Mouse (Mus musculus) heart, adult 9 months (tissue): ENCODE measurements at regions not wholly inside any gene's neighbourhood (a gene's known extent, or its start where the extent isn't known, plus 50 kb on each side); places are given as distances from the start of the nearest gene placed in this dataset.
A peak's percentile ranks its signal among the peaks of the same experiment; 100 is the strongest.

Experiments
- DNase-seq, 2 experiments: peaks; one replicate each; pipeline ENCODE4 v3.0.0; 2022; ENCODE audit warnings: low spot score in 2 of 2

GRCm38 (mm10) chr9:46938628-46939027 lies 59.9 kb upstream of the Gm4791 start:
- DNase-seq: no peak

DNA sequence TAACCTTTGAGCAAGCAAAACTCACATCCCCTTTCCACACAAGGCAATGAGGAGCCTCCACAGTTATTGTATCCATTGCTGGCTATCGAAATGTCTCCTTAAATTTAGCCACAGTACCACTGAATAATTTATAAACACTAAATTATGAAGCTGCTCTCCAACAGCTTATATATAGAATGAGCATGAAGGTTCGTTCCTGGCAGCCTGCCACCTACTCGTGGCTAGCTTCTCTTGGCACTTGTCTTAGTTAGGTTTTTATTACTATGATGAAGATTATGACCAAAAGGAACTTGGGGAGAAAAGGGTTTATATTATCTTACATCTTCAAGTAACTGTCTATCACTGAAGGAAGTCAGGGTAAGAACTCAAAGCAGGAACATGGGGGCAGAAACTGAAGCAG lies 72.9 kb upstream of the Gm4791 start:
- no peak for DNase-seq

GRCm38 (mm10) chr9:46920081-46920480 lies 78.5 kb upstream of the Gm4791 start:
- no peak for DNase-seq

DNA sequence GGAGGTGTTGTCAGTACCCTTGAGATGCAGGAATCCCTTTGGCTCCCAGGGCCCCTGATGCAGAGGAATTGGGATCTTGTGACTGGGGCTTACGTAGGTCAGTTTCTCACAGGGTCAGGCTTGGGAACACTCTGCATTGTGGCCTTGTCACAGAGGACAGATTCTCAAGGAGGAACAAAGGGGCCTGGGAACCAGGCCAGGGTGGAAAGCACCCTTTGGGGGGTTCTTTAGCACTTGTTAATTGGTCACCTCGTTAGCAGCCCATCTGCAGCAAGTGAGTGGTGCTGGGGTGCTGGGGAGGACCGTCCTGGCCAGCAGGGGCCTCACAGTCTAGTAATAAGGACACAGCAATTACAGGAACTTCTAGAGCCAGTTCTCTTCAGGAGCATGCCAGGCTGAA lies 85.3 kb upstream of the Gm4791 start:
- peak in 1 of 2 experiments; percentile 8 for DNase-seq

- no peak for DNase-seq
Measured at GRCm38 (mm10) chr9:46909412-46910013, 89.0 kb upstream of the Gm4791 start.

- DNase-seq: no peak
Measured at GRCm38 (mm10) chr9:46905081-46905480, 93.5 kb upstream of the Gm4791 start.

DNA sequence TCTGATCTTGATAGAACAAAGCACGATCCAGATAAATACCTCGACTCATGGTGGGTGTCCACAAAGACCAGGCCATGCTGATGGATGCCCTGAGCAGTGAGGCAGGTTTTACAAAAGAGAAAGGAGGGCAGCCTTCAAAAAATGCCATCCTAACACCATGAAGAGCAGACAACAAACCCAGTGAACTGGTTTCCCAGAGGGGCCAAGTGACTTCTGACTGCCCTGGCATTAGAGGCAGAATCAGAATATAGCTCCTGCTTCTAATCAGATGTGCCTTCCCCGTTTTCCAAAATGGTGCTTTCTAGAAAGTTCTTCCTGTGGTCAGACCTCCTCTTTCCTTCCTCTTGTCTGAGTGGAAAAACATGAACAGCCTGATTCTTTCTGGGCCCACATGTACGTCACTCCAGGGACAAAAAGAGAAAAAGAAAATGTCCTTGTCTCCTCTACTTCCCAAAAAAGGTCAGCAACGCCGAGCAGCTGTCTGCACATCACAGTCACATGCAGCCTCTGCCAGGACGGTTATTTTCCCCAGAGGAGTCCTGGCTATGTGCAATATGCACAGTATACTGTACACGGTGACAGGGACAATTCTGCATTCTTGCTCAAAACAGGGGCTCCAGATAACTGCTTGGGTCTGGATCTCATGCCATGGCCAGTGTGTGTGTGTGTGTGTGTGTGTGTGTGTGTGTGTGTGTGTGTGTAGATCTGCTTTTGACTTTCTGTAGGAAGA lies 94.9 kb upstream of the Gm4791 start:
- DNase-seq: peak in 1 of 2 experiments; percentile 30

- DNase-seq: no peak
Measured at GRCm38 (mm10) chr9:46899283-46899682, 99.3 kb upstream of the Gm4791 start.

DNA sequence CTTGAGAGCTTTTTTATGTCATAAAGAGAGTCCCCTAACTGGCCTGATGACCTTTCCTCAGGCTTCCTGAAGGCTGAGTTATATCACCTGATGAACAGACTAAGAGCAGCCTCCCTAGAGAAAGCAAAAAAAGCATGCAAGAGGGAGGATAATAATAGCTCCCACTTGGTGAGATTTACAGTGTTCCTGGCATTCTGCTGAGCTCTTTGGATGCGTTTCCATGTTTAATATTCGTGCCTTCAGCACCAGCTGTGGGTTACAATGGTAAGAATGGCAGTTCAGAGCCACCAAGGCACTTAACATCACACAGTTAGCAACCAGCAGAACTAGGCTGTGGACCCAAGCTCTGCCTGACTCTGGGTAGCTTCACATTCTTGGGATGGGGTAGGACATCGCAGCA lies 100.4 kb upstream of the Gm4791 start:
- no peak for DNase-seq

- DNase-seq: no peak
Measured at GRCm38 (mm10) chr9:46891829-46892228, 106.7 kb upstream of the Gm4791 start.

- DNase-seq: no peak
Measured at GRCm38 (mm10) chr9:46889933-46890662, 108.4 kb upstream of the Gm4791 start.

DNA sequence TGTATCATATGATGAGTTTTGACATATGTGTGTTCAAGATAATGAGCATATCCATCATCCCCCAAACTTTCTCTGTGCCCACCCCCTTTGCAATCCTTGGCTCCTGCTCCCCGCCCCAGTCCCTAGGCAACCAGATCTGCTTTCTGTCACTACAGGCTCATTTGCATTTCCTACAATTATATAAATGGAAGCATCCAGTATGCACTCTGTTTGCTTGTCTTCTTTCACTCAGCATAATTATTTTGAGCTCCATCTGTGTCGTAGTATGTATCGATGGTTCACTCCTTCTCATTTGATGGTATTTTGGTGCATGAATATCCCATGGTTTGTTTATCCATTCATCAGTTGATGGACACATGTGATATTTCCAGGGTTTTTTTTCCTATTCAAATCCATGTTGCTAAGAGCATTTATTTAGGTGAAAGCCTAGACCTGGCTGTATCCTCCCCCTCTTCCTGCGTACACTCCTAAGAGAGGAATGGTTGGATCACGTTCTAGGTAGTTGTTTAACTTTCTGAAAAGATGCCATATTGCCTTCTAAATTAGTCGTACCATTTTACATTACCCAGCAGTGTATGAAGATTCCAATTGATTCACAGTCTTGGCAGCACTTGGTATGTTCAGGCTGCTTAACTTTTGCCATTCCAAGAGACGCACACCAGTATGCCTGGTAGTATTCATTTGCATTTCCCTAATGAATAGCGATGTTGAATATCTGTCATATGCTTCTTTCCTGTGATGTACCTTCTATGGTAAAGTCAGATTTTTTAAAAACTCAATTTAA lies 127.1 kb upstream of the Gm4791 start:
- DNase-seq: no peak

DNA sequence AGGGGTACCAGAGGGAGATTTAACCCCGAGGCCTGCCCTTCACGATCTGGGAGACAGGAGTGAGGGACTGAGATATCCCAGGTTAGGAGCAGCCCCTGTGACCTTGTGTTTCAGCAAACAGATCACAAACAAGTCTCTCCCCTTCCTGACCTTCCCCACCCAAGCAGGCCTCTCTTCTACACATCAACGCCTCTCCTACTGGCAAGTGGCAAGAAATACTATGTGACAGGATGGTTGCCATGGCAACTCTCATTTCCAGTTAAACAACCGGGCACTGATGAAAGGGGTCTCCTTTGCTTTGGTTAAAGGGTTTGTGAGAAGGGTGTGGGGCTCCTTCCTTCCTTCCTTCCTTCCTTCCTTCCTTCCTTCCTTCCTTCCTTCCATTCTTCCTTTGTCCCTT lies 134.6 kb upstream of the Gm4791 start:
- no peak for DNase-seq

GRCm38 (mm10) chr9:46851753-46852152 lies 146.8 kb upstream of the Gm4791 start:
- no peak for DNase-seq

GRCm38 (mm10) chr9:46851336-46851735 lies 147.2 kb upstream of the Gm4791 start:
- DNase-seq: no peak

DNA sequence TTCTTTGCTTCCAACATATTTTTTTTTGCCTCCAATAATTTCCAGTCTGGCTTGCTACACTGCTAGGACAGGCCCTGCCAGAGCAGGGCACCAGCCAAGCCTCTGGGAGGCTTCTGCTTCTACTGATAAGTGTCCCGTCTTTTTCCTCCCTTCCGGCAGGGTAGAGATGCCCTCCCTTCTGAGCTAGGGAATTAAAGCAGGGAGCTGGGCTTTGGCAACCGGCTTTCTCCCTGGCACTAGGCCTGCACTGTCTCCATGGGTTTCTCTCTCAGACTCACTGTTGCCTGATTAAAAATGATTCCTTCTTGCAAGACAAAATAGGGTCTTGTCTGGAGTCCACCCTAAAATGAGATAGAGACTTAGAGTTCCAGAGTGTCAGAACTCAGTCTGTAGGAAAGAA lies 153.3 kb upstream of the Gm4791 start:
- no peak for DNase-seq

DNA sequence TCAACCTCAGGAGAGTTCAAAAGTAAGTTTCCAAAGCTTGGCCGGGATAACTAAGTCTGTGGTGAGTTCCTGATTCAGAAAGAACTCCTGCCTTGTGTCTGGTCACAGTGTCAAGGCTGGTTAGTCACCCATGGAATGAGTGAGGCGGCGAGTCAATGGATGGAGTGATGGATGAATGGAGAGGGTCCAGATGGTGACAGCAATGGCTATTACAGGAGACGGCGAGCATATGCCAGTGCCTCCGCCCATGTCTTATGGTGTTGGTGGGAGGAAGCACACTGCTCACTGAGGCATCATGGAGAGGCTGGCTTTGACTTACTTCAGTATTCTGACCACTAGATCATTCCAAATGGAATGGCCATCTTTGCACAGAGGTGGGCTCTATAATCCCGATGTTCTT lies 154.8 kb upstream of the Gm4791 start:
- no peak for DNase-seq

- DNase-seq: no peak
Measured at GRCm38 (mm10) chr9:46841571-46841970, 157.0 kb upstream of the Gm4791 start.

- no peak for DNase-seq
Measured at GRCm38 (mm10) chr9:46835261-46835660, 163.3 kb upstream of the Gm4791 start.

GRCm38 (mm10) chr9:46830746-46831560 lies 167.6 kb upstream of the Gm4791 start:
- no peak for DNase-seq

- no peak for DNase-seq
Measured at GRCm38 (mm10) chr9:46830316-46830715, 168.2 kb upstream of the Gm4791 start.
